Mouse (Mus musculus) heart, postnatal 10 days (tissue): ENCODE data around the gene Timm44. TPM values are rescaled to one million over a fixed set of nuclear protein-coding genes. Genes with fewer than 3 reads are reported as not detected.
A peak's percentile ranks its signal among the peaks of the same experiment; 100 is the strongest.
"Not testable (repeated sequence)": the region's sequence is repeated elsewhere in the genome, so short reads cannot be mapped to it uniquely, and the experiment has no call there.

ENCODE experiments used
- DNase-seq, 2 experiments: peaks; one replicate each; pipeline ENCODE4 v3.0.0; 2021
- intact Hi-C: fragments of 180-260 bp; cut with DNase I; formaldehyde crosslinking; loops from one replicate; pipeline ENCODE4 v1.15.1; 2025
- total RNA-seq, 2 experiments: library from RNA; stranded (reverse); gene quantifications; 2 replicates each; pipeline ENCODE4 v1.2.3; 2021

Gene Timm44
- total RNA-seq, 2 experiments from 2014 or later: 107 to 112 TPM

- intact Hi-C loops: no loop called here
- no peak for DNase-seq
Measured at GRCm38 (mm10) chr8:4265160-4265914, 10.4 kb downstream of the Timm44 start.

- intact Hi-C loops: no loop called here
- no peak for DNase-seq
Measured at GRCm38 (mm10) chr8:4263105-4263791, 12.5 kb downstream of the Timm44 start.

- intact Hi-C loops: loop anchor here (2.0 to 10.0 kb wide), 2 partner anchors 119 to 635 kb away; partner anchors contain the start of genes Pcp2, Pet100 and Xab2
Measured at GRCm38 (mm10) chr8:4259805-4260170, 15.9 kb downstream of the Timm44 start.

GRCm38 (mm10) chr8:4259125-4259804 lies 16.4 kb downstream of the Timm44 start, which contains the start of gene Ctxn1:
Ctxn1 (minus strand) TSS chr8:4259274.
- peak; percentile 96 for DNase-seq
- intact Hi-C loops: loop anchor here (2.0 to 10.0 kb wide), 2 partner anchors 118 to 634 kb away; partner anchors contain the start of genes Pcp2, Pet100 and Xab2

More at GRCm38 (mm10) chr8:4259805-4260170, 15.9 kb downstream of the Timm44 start:
- no peak for DNase-seq

- no peak for DNase-seq
- intact Hi-C loops: loop anchor here (2.0 to 10.0 kb wide), 2 partner anchors 118 to 634 kb away; partner anchors contain the start of genes Pcp2, Pet100 and Xab2
Measured at GRCm38 (mm10) chr8:4258678-4259077, 17.0 kb downstream of the Timm44 start.

GRCm38 (mm10) chr8:4258233-4258632 lies 17.5 kb downstream of the Timm44 start:
- intact Hi-C loops: loop anchor here (2.0 to 10.0 kb wide), 2 partner anchors 117 to 633 kb away; partner anchors contain the start of genes Pcp2, Pet100 and Xab2
- peak; percentile 71 to 86 for DNase-seq

- DNase-seq: no peak
- intact Hi-C loops: loop anchor here (10.0 kb wide), 1 partner anchor 633 kb away; the partner anchor contains the start of genes Pcp2, Pet100 and Xab2
Measured at GRCm38 (mm10) chr8:4257350-4257749, 18.4 kb downstream of the Timm44 start.

- no peak for DNase-seq
- intact Hi-C loops: loop anchor here (10.0 kb wide), 1 partner anchor 632 kb away; the partner anchor contains the start of genes Pcp2, Pet100 and Xab2
Measured at GRCm38 (mm10) chr8:4256911-4257310, 18.8 kb downstream of the Timm44 start.

- intact Hi-C loops: loop anchor here (10.0 kb wide), 1 partner anchor 631 kb away; the partner anchor contains the start of genes Pcp2, Pet100 and Xab2
- DNase-seq: not testable (repeated sequence)
Measured at GRCm38 (mm10) chr8:4255471-4255870, 20.2 kb downstream of the Timm44 start.

- intact Hi-C loops: loop anchor here (5.0 to 10.0 kb wide), 4 partner anchors 118 to 629 kb away; partner anchors contain the start of genes Pcp2, Pet100 and Xab2
- DNase-seq: peak; percentile 71 to 77
Measured at GRCm38 (mm10) chr8:4254001-4254400, 21.7 kb downstream of the Timm44 start.

- intact Hi-C loops: loop anchor here (2.0 to 10.0 kb wide), 6 partner anchors 14 to 628 kb away; partner anchors contain the start of genes Gm49320, Map2k7, Pcp2 and Pet100
- peak; percentile 97 to 98 for DNase-seq
Measured at GRCm38 (mm10) chr8:4252934-4253841, 22.5 kb downstream of the Timm44 start, which contains the start of gene Snapc2. Snapc2 (plus strand) TSS chr8:4253080.

GRCm38 (mm10) chr8:4252116-4252760 lies 23.5 kb downstream of the Timm44 start:
- intact Hi-C loops: loop anchor here (2.0 to 10.0 kb wide), 6 partner anchors 13 to 627 kb away; partner anchors contain the start of genes Gm49320, Map2k7, Pcp2 and Pet100
- no peak for DNase-seq

- intact Hi-C loops: loop anchor here (5.0 to 10.0 kb wide), 4 partner anchors 122 to 626 kb away; partner anchors contain the start of genes Pcp2, Pet100 and Xab2
- peak; percentile 84 to 92 for DNase-seq
Measured at GRCm38 (mm10) chr8:4250306-4250970, 25.3 kb downstream of the Timm44 start.

- intact Hi-C loops: no loop called here
- DNase-seq: peak; percentile 63
Measured at GRCm38 (mm10) chr8:4249213-4249612, 26.5 kb downstream of the Timm44 start.

- no peak for DNase-seq
- intact Hi-C loops: no loop called here
Measured at GRCm38 (mm10) chr8:4247951-4248540, 27.7 kb downstream of the Timm44 start, which contains the start of gene Tgfbr3l. Tgfbr3l (plus strand) TSS chr8:4248214.

- no peak for DNase-seq
Measured at GRCm38 (mm10) chr8:4247241-4247640, 28.5 kb downstream of the Timm44 start.

GRCm38 (mm10) chr8:4245737-4246136 lies 30.0 kb downstream of the Timm44 start:
- intact Hi-C loops: no loop called here

More at GRCm38 (mm10) chr8:4247241-4247640, 28.5 kb downstream of the Timm44 start:
- intact Hi-C loops: no loop called here

More at GRCm38 (mm10) chr8:4245737-4246136, 30.0 kb downstream of the Timm44 start:
- DNase-seq: no peak
